Mouse (Mus musculus): ENCODE measurements around the gene Pik3c2b. TPM values are rescaled to one million over a fixed set of nuclear protein-coding genes. Genes with fewer than 3 reads are reported as not detected.
"Not testable (repeated sequence)": the region's sequence is repeated elsewhere in the genome, so short reads cannot be mapped to it uniquely, and the experiment has no call there.

Pik3c2b gene
- polyA plus RNA-seq, 1 experiment = 38.2 TPM

- Histone ChIP-seq H3K27ac (ENCODE audit: insufficient read depth, low read depth, low read length) (no peak overlapping the region), H3K4me1 (ENCODE audit: control insufficient read depth, insufficient read depth, low read length) (no peaks in the 10 kb centered on the region), H3K4me3 (ENCODE audit: insufficient read depth, low read depth, low read length) (no peak overlapping the region)
- TF ChIP-seq POLR2A (IDR thresholded peaks at IDR 0.05; ENCODE audit: insufficient read depth, low read depth, low read length) (no peak), CTCF (IDR thresholded peaks at IDR 0.05; ENCODE audit: insufficient read depth, low read depth, low read length) (no peak)
Observed at GRCm38 (mm10) chr1:133019312-133019711, 26.2 kb upstream of the Pik3c2b start.

GRCm38 (mm10) chr1:133020137-133020894 lies 25.2 kb upstream of the Pik3c2b start:
- 49% methylated on average over 3 of the region's 3 CpGs for WGBS
- TF ChIP-seq POLR2A (IDR thresholded peaks at IDR 0.05; ENCODE audit: insufficient read depth, low read depth, low read length) (no peak), CTCF (IDR thresholded peaks at IDR 0.05; ENCODE audit: insufficient read depth, low read depth, low read length) (no peak)
- H3K4me1 ChIP-seq (ENCODE audit: control insufficient read depth, insufficient read depth, low read length) = no peaks in the 10 kb centered on the region

GRCm38 (mm10) chr1:133021391-133021790 lies 24.1 kb upstream of the Pik3c2b start:
- no peak overlapping the region for H3K27ac ChIP-seq (ENCODE audit: insufficient read depth, low read depth, low read length)
- H3K4me3 ChIP-seq (ENCODE audit: insufficient read depth, low read depth, low read length) = no peak overlapping the region
- 95% methylated on average over 7 of the region's 7 CpGs for WGBS
- no peaks in the 10 kb centered on the region for H3K4me1 ChIP-seq (ENCODE audit: control insufficient read depth, insufficient read depth, low read length)
- TF ChIP-seq CTCF (IDR thresholded peaks at IDR 0.05; ENCODE audit: insufficient read depth, low read depth, low read length) = no peak
- TF ChIP-seq POLR2A (IDR thresholded peaks at IDR 0.05; ENCODE audit: insufficient read depth, low read depth, low read length) = no peak

More at GRCm38 (mm10) chr1:133020137-133020894, 25.2 kb upstream of the Pik3c2b start:
- Histone ChIP-seq H3K4me3 (ENCODE audit: insufficient read depth, low read depth, low read length) (no peak overlapping the region), H3K27ac (ENCODE audit: insufficient read depth, low read depth, low read length) (no peak overlapping the region)

GRCm38 (mm10) chr1:133021971-133022370 lies 23.5 kb upstream of the Pik3c2b start:
- H3K27ac ChIP-seq (ENCODE audit: insufficient read depth, low read depth, low read length); H3K4me1 ChIP-seq (ENCODE audit: control insufficient read depth, insufficient read depth, low read length); H3K4me3 ChIP-seq (ENCODE audit: insufficient read depth, low read depth, low read length): not testable (repeated sequence)
- WGBS = 95% methylated on average over 2 of the region's 2 CpGs

- not testable (repeated sequence) for H3K4me3 ChIP-seq (ENCODE audit: insufficient read depth, low read depth, low read length); H3K27ac ChIP-seq (ENCODE audit: insufficient read depth, low read depth, low read length); H3K4me1 ChIP-seq (ENCODE audit: control insufficient read depth, insufficient read depth, low read length)
- 90% methylated on average over 3 of the region's 3 CpGs for WGBS
Observed at GRCm38 (mm10) chr1:133023723-133024122, 21.7 kb upstream of the Pik3c2b start.

GRCm38 (mm10) chr1:133024426-133024825 lies 21.0 kb upstream of the Pik3c2b start:
- 19% methylated on average over 7 of the region's 7 CpGs for WGBS
- H3K27ac ChIP-seq (ENCODE audit: insufficient read depth, low read depth, low read length) = no peak overlapping the region
- H3K4me1 ChIP-seq (ENCODE audit: control insufficient read depth, insufficient read depth, low read length) = no peaks in the 10 kb centered on the region
- H3K4me3 ChIP-seq (ENCODE audit: insufficient read depth, low read depth, low read length) = peak overlapping the region; percentile 31; the same call in 1 of the 2 replicates
- no peak for TF ChIP-seq CTCF (IDR thresholded peaks at IDR 0.05; ENCODE audit: insufficient read depth, low read depth, low read length)
- no peak for TF ChIP-seq POLR2A (IDR thresholded peaks at IDR 0.05; ENCODE audit: insufficient read depth, low read depth, low read length)

- peak overlapping the region; percentile 52 for H3K27ac ChIP-seq (ENCODE audit: insufficient read depth, low read depth, low read length)
- under 1% methylated on average over 40 of the region's 40 CpGs for WGBS
- TF ChIP-seq POLR2A (IDR thresholded peaks at IDR 0.05; ENCODE audit: insufficient read depth, low read depth, low read length) (peak; percentile 80), CTCF (IDR thresholded peaks at IDR 0.05; ENCODE audit: insufficient read depth, low read depth, low read length) (no peak)
- peak overlapping the region; percentile 87 for H3K4me3 ChIP-seq (ENCODE audit: insufficient read depth, low read depth, low read length)
- no peaks in the 10 kb centered on the region for H3K4me1 ChIP-seq (ENCODE audit: control insufficient read depth, insufficient read depth, low read length)
Observed at GRCm38 (mm10) chr1:133025051-133025795, 20.2 kb upstream of the Pik3c2b start.

GRCm38 (mm10) chr1:133025796-133026190 lies 19.7 kb upstream of the Pik3c2b start:
- WGBS = 18% methylated on average over 22 of the region's 23 CpGs
- H3K27ac ChIP-seq (ENCODE audit: insufficient read depth, low read depth, low read length); H3K4me1 ChIP-seq (ENCODE audit: control insufficient read depth, insufficient read depth, low read length): not testable (repeated sequence)
- H3K4me3 ChIP-seq (ENCODE audit: insufficient read depth, low read depth, low read length) = peak overlapping the region; percentile 56

- 98% methylated on average over 2 of the region's 2 CpGs for WGBS
- Histone ChIP-seq H3K4me1 (ENCODE audit: control insufficient read depth, insufficient read depth, low read length) (no peaks in the 10 kb centered on the region), H3K27ac (ENCODE audit: insufficient read depth, low read depth, low read length) (no peak overlapping the region), H3K4me3 (ENCODE audit: insufficient read depth, low read depth, low read length) (no peak overlapping the region)
- TF ChIP-seq POLR2A (IDR thresholded peaks at IDR 0.05; ENCODE audit: insufficient read depth, low read depth, low read length) (no peak), CTCF (IDR thresholded peaks at IDR 0.05; ENCODE audit: insufficient read depth, low read depth, low read length) (no peak)
Observed at GRCm38 (mm10) chr1:133027126-133027525, 18.3 kb upstream of the Pik3c2b start.

Data from olfactory bulb, adult 2 months (tissue).